Mouse (Mus musculus): ENCODE measurements around the gene Loxl3. TPM values are rescaled to one million over a fixed set of nuclear protein-coding genes. Genes with fewer than 3 reads are reported as not detected.

Loxl3 gene
- polyA plus RNA-seq, 1 experiment from 2014 or later, result 7.1 TPM

- Histone ChIP-seq H3K27me3 (ENCODE audit: control insufficient read depth, insufficient read depth, low read length) (no peaks in the 10 kb centered on the region), H3K4me2 (replicated peaks; ENCODE audit: low read depth, low read length) (no peak overlapping the region), H3K36me3 (ENCODE audit: control insufficient read depth, insufficient read depth, low read length) (no peaks in the 10 kb centered on the region), H3K9ac (ENCODE audit: low read depth, low read length) (no peak overlapping the region), H3K9me3 (ENCODE audit: control insufficient read depth, low read length) (no peaks in the 10 kb centered on the region), H3K4me3 (ENCODE audit: low read depth, low read length) (no peak overlapping the region), H3K4me1 (replicated peaks; ENCODE audit: control insufficient read depth, insufficient read depth, low read length) (no peaks in the 10 kb centered on the region), H3K27ac (ENCODE audit: low read depth, low read length) (no peak overlapping the region)
- ATAC-seq (ENCODE audit: low FRiP score) (no peak), DNase-seq (ENCODE audit: low spot score) (no peak)
- 88% methylated on average over 9 of the region's 9 CpGs for WGBS
These were observed 11.0 kb upstream of the Loxl3 start for GRCm38 (mm10) chr6:83023008-83023407.

DNA sequence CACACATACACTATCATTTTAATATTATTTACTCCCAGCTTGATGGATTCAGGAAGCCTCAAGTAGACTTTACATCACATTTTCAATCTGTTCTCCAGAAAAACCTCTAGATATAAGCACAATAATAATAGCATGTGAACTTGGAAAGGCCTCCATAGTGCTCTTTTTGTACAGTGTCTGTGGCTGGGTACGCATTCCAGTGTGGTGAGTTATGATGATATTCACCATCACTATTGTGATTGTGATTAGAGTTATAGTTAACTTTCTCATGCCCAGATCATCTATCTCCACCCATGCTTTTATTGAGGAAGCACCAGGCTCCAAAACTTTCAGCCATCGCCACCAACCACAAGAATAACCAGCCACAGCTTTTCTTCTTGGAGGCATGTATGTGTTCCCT lies 10.2 kb upstream of the Loxl3 start:
- no peak overlapping the region for H3K4me3 ChIP-seq (ENCODE audit: low read depth, low read length)
- H3K4me1 ChIP-seq (replicated peaks; ENCODE audit: control insufficient read depth, insufficient read depth, low read length), result no peaks in the 10 kb centered on the region
- no peak overlapping the region for H3K9ac ChIP-seq (ENCODE audit: low read depth, low read length)
- WGBS, result 97% methylated on average over 2 of the region's 2 CpGs
- no peaks in the 10 kb centered on the region for H3K9me3 ChIP-seq (ENCODE audit: control insufficient read depth, low read length)
- no peaks in the 10 kb centered on the region for H3K36me3 ChIP-seq (ENCODE audit: control insufficient read depth, insufficient read depth, low read length)
- H3K27me3 ChIP-seq (ENCODE audit: control insufficient read depth, insufficient read depth, low read length), result no peaks in the 10 kb centered on the region
- no peak for DNase-seq (ENCODE audit: low spot score)
- ATAC-seq (ENCODE audit: low FRiP score), result no peak
- H3K27ac ChIP-seq (ENCODE audit: low read depth, low read length), result no peak overlapping the region
- H3K4me2 ChIP-seq (replicated peaks; ENCODE audit: low read depth, low read length), result no peak overlapping the region

DNA sequence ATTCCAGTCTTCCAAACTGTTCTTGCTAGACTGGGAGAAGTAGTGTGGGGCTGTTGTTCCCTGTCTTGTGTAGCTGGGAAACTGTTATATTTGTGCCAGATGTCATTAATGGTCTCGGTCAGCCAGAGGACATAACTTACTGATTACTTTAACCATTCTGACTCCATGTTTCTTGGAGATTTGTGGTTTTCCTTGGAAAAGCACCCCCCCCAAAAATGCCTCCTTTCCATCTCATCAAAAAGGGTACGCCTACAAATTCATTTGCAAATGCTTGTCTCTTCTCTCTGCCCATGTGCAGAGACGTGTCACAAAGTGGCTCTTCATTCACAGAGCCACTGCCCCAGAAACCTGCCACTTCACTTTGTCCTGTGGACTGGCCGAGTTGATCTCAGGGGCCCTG lies 9.6 kb upstream of the Loxl3 start:
- 67% methylated on average over 4 of the region's 4 CpGs for WGBS
- H3K4me1 ChIP-seq (replicated peaks; ENCODE audit: control insufficient read depth, insufficient read depth, low read length), result no peaks in the 10 kb centered on the region
- no peak for ATAC-seq (ENCODE audit: low FRiP score)

DNA sequence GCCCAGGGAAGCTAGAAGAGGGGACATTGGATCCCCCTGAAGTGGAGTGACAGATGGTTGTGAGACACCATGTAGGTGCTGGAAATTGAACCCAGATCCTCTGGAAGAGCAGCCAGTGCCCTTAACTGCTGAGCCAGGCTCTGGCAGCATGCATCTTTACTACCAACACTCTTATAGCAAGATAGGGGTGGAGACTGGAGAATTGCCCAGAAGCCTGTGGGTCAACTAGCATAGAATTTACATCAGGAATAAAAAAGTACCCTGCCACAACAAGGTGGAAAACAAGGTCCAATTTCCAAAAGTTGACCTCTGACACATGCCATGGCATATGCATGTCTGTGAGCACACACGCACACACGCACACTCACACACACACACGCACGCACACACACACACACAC lies 8.8 kb upstream of the Loxl3 start:
- H3K4me3 ChIP-seq (ENCODE audit: low read depth, low read length), result no peak overlapping the region
- H3K9ac ChIP-seq (ENCODE audit: low read depth, low read length), result no peak overlapping the region
- peaks cover 6% of the 10 kb centered on the region for H3K27me3 ChIP-seq (ENCODE audit: control insufficient read depth, insufficient read depth, low read length)
- 88% methylated on average over 2 of the region's 4 CpGs for WGBS
- ATAC-seq (ENCODE audit: low FRiP score) (no peak), DNase-seq (ENCODE audit: low spot score) (no peak)
- no peak overlapping the region for H3K27ac ChIP-seq (ENCODE audit: low read depth, low read length)
- H3K4me2 ChIP-seq (replicated peaks; ENCODE audit: low read depth, low read length), result no peak overlapping the region
- H3K36me3 ChIP-seq (ENCODE audit: control insufficient read depth, insufficient read depth, low read length), result no peaks in the 10 kb centered on the region
- no peaks in the 10 kb centered on the region for H3K4me1 ChIP-seq (replicated peaks; ENCODE audit: control insufficient read depth, insufficient read depth, low read length)
- H3K9me3 ChIP-seq (ENCODE audit: control insufficient read depth, low read length), result no peaks in the 10 kb centered on the region

More for the DNA sequence above, 9.6 kb upstream of the Loxl3 start:
- Histone ChIP-seq H3K9me3 (ENCODE audit: control insufficient read depth, low read length) (no peaks in the 10 kb centered on the region), H3K27ac (ENCODE audit: low read depth, low read length) (no peak overlapping the region), H3K9ac (ENCODE audit: low read depth, low read length) (no peak overlapping the region), H3K4me3 (ENCODE audit: low read depth, low read length) (no peak overlapping the region), H3K27me3 (ENCODE audit: control insufficient read depth, insufficient read depth, low read length) (0 out of 2 replicates have a peak, but pooled peaks cover 3% of the 10 kb centered on the region), H3K36me3 (ENCODE audit: control insufficient read depth, insufficient read depth, low read length) (no peaks in the 10 kb centered on the region), H3K4me2 (replicated peaks; ENCODE audit: low read depth, low read length) (no peak overlapping the region)
- no peak for DNase-seq (ENCODE audit: low spot score)

GRCm38 (mm10) chr6:83027293-83027692 lies 6.7 kb upstream of the Loxl3 start:
- H3K4me2 ChIP-seq (replicated peaks; ENCODE audit: low read depth, low read length), result no peak overlapping the region
- no peak for ATAC-seq (ENCODE audit: low FRiP score)
- H3K9ac ChIP-seq (ENCODE audit: low read depth, low read length), result no peak overlapping the region
- H3K27me3 ChIP-seq (ENCODE audit: control insufficient read depth, insufficient read depth, low read length), result peaks cover 26% of the 10 kb centered on the region
- H3K4me1 ChIP-seq (replicated peaks; ENCODE audit: control insufficient read depth, insufficient read depth, low read length), result no peaks in the 10 kb centered on the region; the same call in 1 of the 2 replicates
- H3K36me3 ChIP-seq (ENCODE audit: control insufficient read depth, insufficient read depth, low read length), result no peaks in the 10 kb centered on the region
- no peak overlapping the region for H3K27ac ChIP-seq (ENCODE audit: low read depth, low read length)
- no peaks in the 10 kb centered on the region for H3K9me3 ChIP-seq (ENCODE audit: control insufficient read depth, low read length)
- no peak for DNase-seq (ENCODE audit: low spot score)
- WGBS, result 66% methylated on average over 8 of the region's 8 CpGs
- no peak overlapping the region for H3K4me3 ChIP-seq (ENCODE audit: low read depth, low read length)

DNA sequence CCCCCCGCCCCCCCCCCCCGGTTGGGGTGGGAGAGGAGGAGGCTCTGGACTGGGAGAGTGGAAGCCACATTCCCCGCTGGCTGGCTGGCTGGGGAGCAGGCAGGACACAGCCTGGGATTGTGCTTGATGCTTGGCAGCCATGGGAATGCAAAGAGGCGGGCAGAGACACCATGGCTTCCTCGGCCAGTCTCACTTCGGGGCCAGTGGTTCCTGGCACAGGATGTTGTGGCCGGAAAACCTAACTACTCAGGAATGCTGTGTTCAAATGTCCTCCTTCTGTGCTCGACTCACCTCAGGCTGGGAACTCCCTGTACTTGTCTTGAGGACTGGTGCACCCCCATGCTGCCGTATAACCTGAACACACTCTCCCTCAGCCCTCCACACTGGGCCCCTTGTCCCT lies 6.3 kb upstream of the Loxl3 start:
- no peak overlapping the region for H3K4me2 ChIP-seq (replicated peaks; ENCODE audit: low read depth, low read length)
- DNase-seq (ENCODE audit: low spot score) (no peak), ATAC-seq (ENCODE audit: low FRiP score) (no peak)
- H3K27me3 ChIP-seq (ENCODE audit: control insufficient read depth, insufficient read depth, low read length), result peaks cover 30% of the 10 kb centered on the region
- 74% methylated on average over 6 of the region's 9 CpGs for WGBS
- no peak overlapping the region for H3K4me3 ChIP-seq (ENCODE audit: low read depth, low read length)
- no peak overlapping the region for H3K9ac ChIP-seq (ENCODE audit: low read depth, low read length)
- H3K36me3 ChIP-seq (ENCODE audit: control insufficient read depth, insufficient read depth, low read length), result no peaks in the 10 kb centered on the region
- H3K9me3 ChIP-seq (ENCODE audit: control insufficient read depth, low read length), result no peaks in the 10 kb centered on the region
- H3K4me1 ChIP-seq (replicated peaks; ENCODE audit: control insufficient read depth, insufficient read depth, low read length), result no peaks in the 10 kb centered on the region; the same call in 1 of the 2 replicates
- no peak overlapping the region for H3K27ac ChIP-seq (ENCODE audit: low read depth, low read length)

DNA sequence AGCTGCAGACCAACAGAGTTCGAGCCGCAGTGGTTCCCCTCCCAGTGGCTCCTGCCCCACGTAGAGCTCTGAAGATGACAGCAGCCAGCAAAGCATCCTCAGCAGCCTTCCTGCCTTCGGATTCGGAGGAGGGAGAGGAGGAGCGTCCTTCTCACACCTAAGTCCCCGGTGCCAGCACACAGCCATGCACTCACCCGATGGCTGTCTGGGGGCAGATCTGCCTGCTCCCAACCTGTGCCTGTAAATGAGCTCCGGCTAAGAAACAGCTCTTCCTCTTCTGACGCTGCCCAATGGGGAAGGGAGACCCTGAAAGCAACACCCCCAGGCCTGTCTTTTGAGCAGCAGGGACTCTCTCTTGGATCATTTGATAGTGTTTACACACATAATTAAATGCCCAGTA lies 4.2 kb upstream of the Loxl3 start:
- Histone ChIP-seq H3K9ac (ENCODE audit: low read depth, low read length) (no peak overlapping the region), H3K4me3 (ENCODE audit: low read depth, low read length) (no peak overlapping the region), H3K36me3 (ENCODE audit: control insufficient read depth, insufficient read depth, low read length) (no peaks in the 10 kb centered on the region), H3K9me3 (ENCODE audit: control insufficient read depth, low read length) (no peaks in the 10 kb centered on the region), H3K27me3 (ENCODE audit: control insufficient read depth, insufficient read depth, low read length) (peaks cover 36% of the 10 kb centered on the region), H3K27ac (ENCODE audit: low read depth, low read length) (no peak overlapping the region), H3K4me2 (replicated peaks; ENCODE audit: low read depth, low read length) (no peak overlapping the region), H3K4me1 (replicated peaks; ENCODE audit: control insufficient read depth, insufficient read depth, low read length) (peaks cover 3% of the 10 kb centered on the region; the same call in 1 of the 2 replicates)
- no peak for DNase-seq (ENCODE audit: low spot score)
- no peak for ATAC-seq (ENCODE audit: low FRiP score)
- 24% methylated on average over 10 of the region's 10 CpGs for WGBS

- no peak overlapping the region for H3K4me2 ChIP-seq (replicated peaks; ENCODE audit: low read depth, low read length)
- H3K4me1 ChIP-seq (replicated peaks; ENCODE audit: control insufficient read depth, insufficient read depth, low read length), result peaks cover 3% of the 10 kb centered on the region; the same call in 1 of the 2 replicates
- H3K9me3 ChIP-seq (ENCODE audit: control insufficient read depth, low read length), result no peaks in the 10 kb centered on the region
- DNase-seq (ENCODE audit: low spot score) (no peak), ATAC-seq (ENCODE audit: low FRiP score) (no peak)
- 59% methylated on average over 7 of the region's 7 CpGs for WGBS
- no peak overlapping the region for H3K9ac ChIP-seq (ENCODE audit: low read depth, low read length)
- no peak overlapping the region for H3K27ac ChIP-seq (ENCODE audit: low read depth, low read length)
- no peaks in the 10 kb centered on the region for H3K36me3 ChIP-seq (ENCODE audit: control insufficient read depth, insufficient read depth, low read length)
- H3K4me3 ChIP-seq (ENCODE audit: low read depth, low read length), result no peak overlapping the region
- H3K27me3 ChIP-seq (ENCODE audit: control insufficient read depth, insufficient read depth, low read length), result peaks cover 38% of the 10 kb centered on the region
These were observed 2.9 kb upstream of the Loxl3 start for GRCm38 (mm10) chr6:83031111-83031510.

- H3K36me3 ChIP-seq (ENCODE audit: control insufficient read depth, insufficient read depth, low read length), result no peaks in the 10 kb centered on the region
- H3K4me3 ChIP-seq (ENCODE audit: low read depth, low read length), result peak overlapping the region; percentile 51
- no peak overlapping the region for H3K27ac ChIP-seq (ENCODE audit: low read depth, low read length)
- no peaks in the 10 kb centered on the region for H3K9me3 ChIP-seq (ENCODE audit: control insufficient read depth, low read length)
- H3K27me3 ChIP-seq (ENCODE audit: control insufficient read depth, insufficient read depth, low read length), result peaks cover 38% of the 10 kb centered on the region
- DNase-seq (ENCODE audit: low spot score), result peak; percentile 26
- 17% methylated on average over 18 of the region's 18 CpGs for WGBS
- H3K4me1 ChIP-seq (replicated peaks; ENCODE audit: control insufficient read depth, insufficient read depth, low read length), result peaks cover 3% of the 10 kb centered on the region; the same call in 1 of the 2 replicates
- no peak for ATAC-seq (ENCODE audit: low FRiP score)
- no peak overlapping the region for H3K9ac ChIP-seq (ENCODE audit: low read depth, low read length)
- peak overlapping the region; percentile 81 for H3K4me2 ChIP-seq (replicated peaks; ENCODE audit: low read depth, low read length)
These were observed 1.9 kb upstream of the Loxl3 start for GRCm38 (mm10) chr6:83031921-83032590.

All from hindbrain, embryonic 11.5 days (tissue).